Comparison of ENCODE assay signal across 20 mouse cellular contexts in the genomic region with DNA sequence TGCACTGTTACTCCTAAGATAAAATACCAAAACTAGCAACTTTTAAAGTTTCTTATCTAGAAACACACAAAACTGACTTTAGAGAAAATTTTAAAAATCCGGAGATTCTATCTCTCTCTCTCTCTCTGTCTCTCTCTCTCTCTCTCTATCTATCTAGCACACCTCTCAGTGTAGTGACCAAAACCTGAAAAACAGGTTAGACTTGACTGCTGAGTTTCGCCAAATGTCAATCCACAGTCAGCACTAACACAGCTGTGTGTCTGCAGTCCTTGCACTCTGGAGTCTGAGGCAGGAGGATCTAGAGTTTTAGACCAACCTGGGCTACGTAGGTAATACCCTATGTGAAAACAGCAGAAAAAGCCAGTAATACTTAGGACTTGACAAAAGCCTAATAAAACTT. TPM values are rescaled to one million over a fixed set of nuclear protein-coding genes. Genes with fewer than 3 reads are reported as not detected.
A peak's percentile ranks its signal among the peaks of the same experiment; 100 is the strongest.
DNase-seq lines count a peak whose midpoint lies in the region; ATAC-seq and TF ChIP-seq lines count a peak whose summit lies in the region.
"Had no signal": no experiment of that assay in that cellular context is flagged by ENCODE, and none has a peak within 500 bp of the region (broad histone marks: within the 10 kb centered on the region; RNA-seq: fewer than 3 reads in every experiment).

No protein-coding gene starts in this region.

- H3K27ac ChIP-seq in intestine, embryonic 15.5 days = no peak overlapping the region
- H3K27ac ChIP-seq in intestine, postnatal 0 days (ENCODE audit: low read depth, low read length) = no peak overlapping the region
- H3K27ac ChIP-seq in intestine, embryonic 16.5 days (ENCODE audit: low read length) = no peak overlapping the region
- H3K27ac ChIP-seq: embryonic facial prominence, embryonic 15.5 days; forebrain, embryonic 12.5 days; heart, embryonic 13.5 days; hindbrain, embryonic 13.5 days; hindbrain, postnatal 0 days had no signal

- ATAC-seq in intestine, embryonic 15.5 days = peak; percentile 78
- ATAC-seq in intestine, postnatal 0 days = no peak
- peak; percentile 76; the same call in 1 of the 2 replicates for ATAC-seq in intestine, embryonic 16.5 days
- ATAC-seq: forebrain, embryonic 16.5 days; hindbrain, postnatal 0 days had no signal

- peaks cover 26% of the 10 kb centered on the region for H3K36me3 ChIP-seq in intestine, embryonic 15.5 days
- peaks cover 70% of the 10 kb centered on the region for H3K36me3 ChIP-seq in intestine, postnatal 0 days (ENCODE audit: control insufficient read depth, insufficient read depth)
- H3K36me3 ChIP-seq in intestine, embryonic 16.5 days (ENCODE audit: control insufficient read depth, insufficient read depth, low read length) = peaks cover 8% of the 10 kb centered on the region; the same call in 1 of the 2 replicates

- no peak for TF ChIP-seq CTCF in intestine, postnatal 0 days (IDR thresholded peaks at IDR 0.05; ENCODE audit: low read depth)

- H3K27me3 ChIP-seq in intestine, embryonic 15.5 days (replicated peaks) = no peaks in the 10 kb centered on the region
- H3K27me3 ChIP-seq in intestine, postnatal 0 days (replicated peaks; ENCODE audit: control insufficient read depth, insufficient read depth, low read length) = no peaks in the 10 kb centered on the region
- H3K27me3 ChIP-seq in intestine, embryonic 16.5 days (replicated peaks; ENCODE audit: control insufficient read depth, insufficient read depth, low read length) = no peaks in the 10 kb centered on the region
- H3K27me3 ChIP-seq: CH12.LX; embryonic facial prominence, embryonic 15.5 days; forebrain, embryonic 12.5 days; heart, embryonic 13.5 days; hindbrain, embryonic 13.5 days had no signal

- H3K4me2 ChIP-seq in intestine, embryonic 15.5 days (replicated peaks) = no peak overlapping the region
- no peak overlapping the region for H3K4me2 ChIP-seq in intestine, postnatal 0 days (replicated peaks; ENCODE audit: low read depth)
- no peak overlapping the region for H3K4me2 ChIP-seq in intestine, embryonic 16.5 days (ENCODE audit: low read depth, low read length)
- H3K4me2 ChIP-seq: embryonic facial prominence, embryonic 15.5 days; forebrain, embryonic 12.5 days; heart, embryonic 13.5 days; hindbrain, embryonic 13.5 days had no signal

- no peaks in the 10 kb centered on the region for H3K9me3 ChIP-seq in intestine, embryonic 15.5 days
- no peaks in the 10 kb centered on the region for H3K9me3 ChIP-seq in intestine, postnatal 0 days (ENCODE audit: control insufficient read depth)
- H3K9me3 ChIP-seq in intestine, embryonic 16.5 days (ENCODE audit: control insufficient read depth, low read length) = no peaks in the 10 kb centered on the region
- H3K9me3 ChIP-seq: embryonic facial prominence, embryonic 15.5 days; forebrain, embryonic 12.5 days; heart, embryonic 13.5 days; hindbrain, embryonic 13.5 days had no signal

- H3K4me3 ChIP-seq in intestine, embryonic 15.5 days (replicated peaks) = no peak overlapping the region
- no peak overlapping the region for H3K4me3 ChIP-seq in intestine, postnatal 0 days (ENCODE audit: low read depth, low read length)
- H3K4me3 ChIP-seq in intestine, embryonic 16.5 days (ENCODE audit: low read length) = no peak overlapping the region
- H3K4me3 ChIP-seq: embryonic facial prominence, embryonic 15.5 days; erythroblast, embryonic 14.5 days; forebrain, embryonic 12.5 days; heart, embryonic 13.5 days; hindbrain, embryonic 13.5 days had no signal

- WGBS in intestine, embryonic 15.5 days = 66% methylated on average over 3 of the region's 3 CpGs
- 54% methylated on average over 3 of the region's 3 CpGs for WGBS in intestine, postnatal 0 days
- WGBS in intestine, embryonic 16.5 days = 66% methylated on average over 3 of the region's 3 CpGs

- H3K4me1 ChIP-seq in intestine, embryonic 15.5 days (replicated peaks) = no peaks in the 10 kb centered on the region
- no peaks in the 10 kb centered on the region for H3K4me1 ChIP-seq in intestine, postnatal 0 days (replicated peaks; ENCODE audit: control insufficient read depth, insufficient read depth, low read length)
- no peaks in the 10 kb centered on the region for H3K4me1 ChIP-seq in intestine, embryonic 16.5 days (ENCODE audit: control insufficient read depth, insufficient read depth, low read length)
- H3K4me1 ChIP-seq: embryonic facial prominence, embryonic 15.5 days; forebrain, embryonic 12.5 days; heart, embryonic 13.5 days; hindbrain, embryonic 13.5 days had no signal

- H3K9ac ChIP-seq in intestine, embryonic 15.5 days = no peak overlapping the region
- H3K9ac ChIP-seq in intestine, postnatal 0 days (ENCODE audit: low read depth, low read length) = no peak overlapping the region
- no peak overlapping the region for H3K9ac ChIP-seq in intestine, embryonic 16.5 days (ENCODE audit: low read depth, low read length)
- H3K9ac ChIP-seq: embryonic facial prominence, embryonic 15.5 days; forebrain, embryonic 12.5 days; heart, embryonic 13.5 days; hindbrain, embryonic 13.5 days had no signal

- peak; percentile 26 for DNase-seq in urinary bladder, postnatal 14 days (ENCODE audit: low spot score)
- no peak for DNase-seq in urinary bladder, postnatal 36 days (ENCODE audit: low spot score in 2 of 2)
- DNase-seq in cerebellum, postnatal 14 days = no peak
- DNase-seq: adrenal gland, postnatal 10 days; cerebellum, adult 11-12 months; cerebellum, adult 9-10 months; cerebellum, postnatal 36 days; gastrocnemius, postnatal 10 days; heart, postnatal 4 days had no signal

RNA-seq across cellular contexts. Expression of a gene that starts 50.9 kb away (rescaled TPM):
- polyA plus RNA-seq in intestine, embryonic 15.5 days (2015; fragmentation: Nextera tagmentation; extraction: Ambion mirVana) = 6.9 and 7.2 TPM in 2 replicates
- polyA plus RNA-seq in intestine, postnatal 0 days (2015; fragmentation: Nextera tagmentation; extraction: Ambion mirVana) = 4.3 TPM in 2 replicates
- polyA plus RNA-seq in intestine, embryonic 16.5 days (2015; fragmentation: Nextera tagmentation; extraction: Ambion mirVana) = 4.6 and 4.9 TPM in 2 replicates
